Mouse (Mus musculus) liver, adult 2 months (tissue): Measurements from ENCODE around the gene Hsd11b2. TPM values are rescaled to one million over a fixed set of nuclear protein-coding genes. Genes with fewer than 3 reads are reported as not detected.

Experiments
- DNase-seq: peaks from one replicate; pipeline ENCODE4 v3.0.0-alpha.2; 2011; ENCODE audit warnings: low read depth, low spot score; ENCODE audit errors: extremely low read depth
- H3K27ac ChIP-seq: fragments of 200-500 bp; replicated peaks from 2 replicates; pipeline ENCODE4 v1.5.1; 2012; ENCODE audit warnings: low read depth, mild to moderate bottlenecking, control low read depth, inconsistent platforms, low read length; ENCODE audit not compliant: insufficient read depth
- H3K27me3 ChIP-seq: fragments of 200-500 bp; 2 replicates; pipeline ENCODE4 v1.6.1; 2012; ENCODE audit warnings: mild to moderate bottlenecking, moderate library complexity, low read length, inconsistent platforms; ENCODE audit not compliant: control insufficient read depth, insufficient read depth
- H3K36me3 ChIP-seq: fragments of 200-500 bp; 2 replicates; pipeline ENCODE4 v1.6.1; 2012; ENCODE audit warnings: low read length, inconsistent platforms; ENCODE audit not compliant: control insufficient read depth, insufficient read depth
- H3K4me1 ChIP-seq: fragments of 200-500 bp; 2 replicates; pipeline ENCODE4 v1.6.1; 2011; ENCODE audit warnings: low read length; ENCODE audit not compliant: control insufficient read depth, insufficient read depth
- H3K4me3 ChIP-seq: fragments of 200-500 bp; 2 replicates; pipeline ENCODE4 v1.5.1; 2011; ENCODE audit warnings: low read depth, mild to moderate bottlenecking, control low read depth, low read length, moderate library complexity; ENCODE audit not compliant: insufficient read depth
- H3K79me2 ChIP-seq: fragments of 200-500 bp; 2 replicates; pipeline ENCODE4 v1.6.1; 2012; ENCODE audit warnings: inconsistent platforms, mild to moderate bottlenecking, low read length, moderate library complexity; ENCODE audit not compliant: control insufficient read depth, insufficient read depth
- H3K9ac ChIP-seq: fragments of 200-500 bp; 2 replicates; pipeline ENCODE4 v1.6.1; 2012; ENCODE audit warnings: low read depth, mild to moderate bottlenecking, control low read depth, inconsistent platforms, low read length
- CTCF ChIP-seq: fragments of 200-500 bp; IDR thresholded peaks from 2 replicates; pipeline ENCODE4 v1.5.1; 2011; ENCODE audit warnings: low read depth, low read length, control low read depth
- POLR2A ChIP-seq: fragments of 200-500 bp; IDR thresholded peaks from 2 replicates; pipeline ENCODE4 v1.6.1; 2011; ENCODE audit warnings: low read length, control low read depth; ENCODE audit not compliant: insufficient read depth; ENCODE audit errors: extremely low read depth
- WGBS: fragments of 180-500 bp; shearing (Covaris S2); methylation state at CpG from one replicate; pipeline ENCODE4 v1.1.7; 2018; 5-methylcytosine and 5-hydroxymethylcytosine counted together
- polyA plus RNA-seq: library from polyadenylated mRNA; depleted of rRNA; stranded (reverse); fragments of >200 nt; gene quantifications from 2 replicates; pipeline ENCODE4 v1.2.3, GENCODE M21; 2012
- total RNA-seq: library from RNA; depleted of rRNA; stranded (reverse); fragments of >200 nt; gene quantifications from 2 replicates; pipeline ENCODE4 v1.2.3, GENCODE M21; 2014

The Hsd11b2 gene
- total and polyA plus RNA-seq, 2 experiments: 0.09 TPM; not detected in 1

GRCm38 (mm10) chr8:105499787-105500186, 18.8 kb upstream of the Hsd11b2 start:
- Histone ChIP-seq H3K79me2 (no peaks in the 10 kb centered on the region), H3K4me1 (peaks cover 3% of the 10 kb centered on the region), H3K27me3 (no peaks in the 10 kb centered on the region), H3K9ac (peak overlapping the region; percentile 52), H3K36me3 (no peaks in the 10 kb centered on the region), H3K4me3 (peak overlapping the region; percentile 66), H3K27ac (peak overlapping the region; percentile 13)
- 53% methylated on average over 12 of the region's 12 CpGs for WGBS
- TF ChIP-seq POLR2A: no peak
- no peak for TF ChIP-seq CTCF
- no peak for DNase-seq

- 80% methylated on average over 3 of the region's 3 CpGs for WGBS
- Histone ChIP-seq H3K27ac (peak overlapping the region; percentile 65), H3K36me3 (no peaks in the 10 kb centered on the region)
These were observed 13.9 kb upstream of the Hsd11b2 start for GRCm38 (mm10) chr8:105504617-105505016.

GRCm38 (mm10) chr8:105506977-105507376, 11.6 kb upstream of the Hsd11b2 start:
- TF ChIP-seq CTCF: no peak
- TF ChIP-seq POLR2A: no peak
- H3K9ac ChIP-seq: no peak overlapping the region
- DNase-seq: no peak
- H3K36me3 ChIP-seq: no peaks in the 10 kb centered on the region
- no peak overlapping the region for H3K27ac ChIP-seq
- H3K79me2 ChIP-seq: no peaks in the 10 kb centered on the region
- H3K4me1 ChIP-seq: no peaks in the 10 kb centered on the region
- WGBS: 74% methylated on average over 6 of the region's 6 CpGs
- no peak overlapping the region for H3K4me3 ChIP-seq
- no peaks in the 10 kb centered on the region for H3K27me3 ChIP-seq

More at GRCm38 (mm10) chr8:105504617-105505016, 13.9 kb upstream of the Hsd11b2 start:
- H3K4me1 ChIP-seq: no peaks in the 10 kb centered on the region
- DNase-seq: peak; percentile 29
- H3K27me3 ChIP-seq: no peaks in the 10 kb centered on the region
- H3K9ac ChIP-seq: no peak overlapping the region
- no peak overlapping the region; the same call in 1 of the 2 replicates for H3K4me3 ChIP-seq
- no peak for TF ChIP-seq POLR2A
- no peak for TF ChIP-seq CTCF
- H3K79me2 ChIP-seq: no peaks in the 10 kb centered on the region

- Histone ChIP-seq H3K9ac (no peak overlapping the region), H3K79me2 (no peaks in the 10 kb centered on the region), H3K4me1 (no peaks in the 10 kb centered on the region), H3K36me3 (no peaks in the 10 kb centered on the region), H3K27me3 (no peaks in the 10 kb centered on the region), H3K4me3 (no peak overlapping the region), H3K27ac (no peak overlapping the region)
- TF ChIP-seq POLR2A: no peak
- TF ChIP-seq CTCF: no peak
- DNase-seq: no peak
- WGBS: 82% methylated on average over 2 of the region's 2 CpGs
These were observed 9.8 kb upstream of the Hsd11b2 start for GRCm38 (mm10) chr8:105508758-105509157.

- no peak for TF ChIP-seq CTCF
- no peak for TF ChIP-seq POLR2A
These were observed 8.4 kb upstream of the Hsd11b2 start for GRCm38 (mm10) chr8:105509997-105510735.

GRCm38 (mm10) chr8:105514194-105514593, 4.4 kb upstream of the Hsd11b2 start:
- H3K79me2 ChIP-seq: no peaks in the 10 kb centered on the region
- no peaks in the 10 kb centered on the region for H3K27me3 ChIP-seq
- H3K36me3 ChIP-seq: no peaks in the 10 kb centered on the region
- no peak overlapping the region for H3K27ac ChIP-seq
- WGBS: 92% methylated on average over 6 of the region's 6 CpGs
- peaks cover 6% of the 10 kb centered on the region for H3K4me1 ChIP-seq
- TF ChIP-seq POLR2A (no peak), CTCF (no peak)
- DNase-seq: no peak
- no peak overlapping the region for H3K9ac ChIP-seq
- no peak overlapping the region for H3K4me3 ChIP-seq

More at GRCm38 (mm10) chr8:105509997-105510735, 8.4 kb upstream of the Hsd11b2 start:
- Histone ChIP-seq H3K4me1 (no peaks in the 10 kb centered on the region), H3K9ac (no peak overlapping the region), H3K27ac (no peak overlapping the region), H3K79me2 (no peaks in the 10 kb centered on the region), H3K4me3 (no peak overlapping the region), H3K27me3 (no peaks in the 10 kb centered on the region), H3K36me3 (no peaks in the 10 kb centered on the region)
- no peak for DNase-seq
- whole genome bisulfite sequencing: 40% methylated on average over 12 of the region's 12 CpGs
